Mouse (Mus musculus) heart, adult 11 months (tissue): ENCODE measurements around the gene Dock7.
A peak's percentile ranks its signal among the peaks of the same experiment; 100 is the strongest.

Experiments used
- DNase-seq: peaks from one replicate; pipeline ENCODE4 v3.0.0; 2022

The Dock7 gene

GRCm38 (mm10) chr4:99121123-99121755 is 524 bp upstream of the Dock7 start:
- no peak for DNase-seq

- DNase-seq, result peak; percentile 76
Observed at GRCm38 (mm10) chr4:99119051-99119450, 1.7 kb downstream of the Dock7 start.

GRCm38 (mm10) chr4:99115797-99116196 is 4.9 kb downstream of the Dock7 start:
- DNase-seq, result peak; percentile 80

GRCm38 (mm10) chr4:99111670-99112069 is 9.0 kb downstream of the Dock7 start:
- no peak for DNase-seq

GRCm38 (mm10) chr4:99108817-99109216 is 11.9 kb downstream of the Dock7 start:
- DNase-seq, result no peak

GRCm38 (mm10) chr4:99102846-99103245 is 17.9 kb downstream of the Dock7 start:
- no peak for DNase-seq

GRCm38 (mm10) chr4:99100724-99101123 is 20.0 kb downstream of the Dock7 start:
- DNase-seq, result peak; percentile 61

- DNase-seq, result no peak
Observed at GRCm38 (mm10) chr4:99091777-99092176, 28.9 kb downstream of the Dock7 start.

- no peak for DNase-seq
Observed at GRCm38 (mm10) chr4:99091151-99091701, 29.5 kb downstream of the Dock7 start.

GRCm38 (mm10) chr4:99087760-99088485 is 32.8 kb downstream of the Dock7 start:
- DNase-seq, result peak; percentile 71

GRCm38 (mm10) chr4:99083862-99084261 is 36.9 kb downstream of the Dock7 start:
- DNase-seq, result no peak

GRCm38 (mm10) chr4:99081169-99081568 is 39.5 kb downstream of the Dock7 start:
- DNase-seq, result no peak

- DNase-seq, result no peak
Observed at GRCm38 (mm10) chr4:99078005-99078404, 42.7 kb downstream of the Dock7 start.

GRCm38 (mm10) chr4:99068806-99069205 is 51.9 kb downstream of the Dock7 start:
- DNase-seq, result no peak

GRCm38 (mm10) chr4:99064524-99064923 is 56.2 kb downstream of the Dock7 start:
- DNase-seq, result no peak

GRCm38 (mm10) chr4:99048581-99048980 is 72.1 kb downstream of the Dock7 start:
- DNase-seq, result no peak

- DNase-seq, result no peak
Observed at GRCm38 (mm10) chr4:99046471-99046870, 74.2 kb downstream of the Dock7 start.

- no peak for DNase-seq
Observed at GRCm38 (mm10) chr4:99044854-99045253, 75.9 kb downstream of the Dock7 start.

- DNase-seq, result no peak
Observed at GRCm38 (mm10) chr4:99032921-99033320, 87.8 kb downstream of the Dock7 start.

GRCm38 (mm10) chr4:99030686-99031085 is 90.0 kb downstream of the Dock7 start, which contains the start of gene Angptl3:
Angptl3 (plus strand) TSS chr4:99030954.
- no peak for DNase-seq

- DNase-seq, result no peak
Observed at GRCm38 (mm10) chr4:99028377-99028776, 92.3 kb downstream of the Dock7 start.

- no peak for DNase-seq
Observed at GRCm38 (mm10) chr4:99022221-99022620, 98.5 kb downstream of the Dock7 start.

GRCm38 (mm10) chr4:99011039-99011438 is 109.7 kb downstream of the Dock7 start:
- no peak for DNase-seq

- no peak for DNase-seq
Observed at GRCm38 (mm10) chr4:99006319-99006718, 114.4 kb downstream of the Dock7 start.
